Mouse (Mus musculus) spleen, embryonic (tissue): ENCODE measurements at regions not wholly inside any gene's neighbourhood (a gene's known extent, or its start where the extent isn't known, plus 50 kb on each side); places are given as distances from the start of the nearest gene placed in this dataset.
"Not testable (repeated sequence)": the region's sequence is repeated elsewhere in the genome, so short reads cannot be mapped to it uniquely, and the experiment has no call there.

Source experiments
- CTCF ChIA-PET: fragments of 350-600 bp; sonication (Branson Sonifier 250); formaldehyde crosslinking; loops from one replicate; lab custom pipeline; 2022; lab: Charles Lee

DNA sequence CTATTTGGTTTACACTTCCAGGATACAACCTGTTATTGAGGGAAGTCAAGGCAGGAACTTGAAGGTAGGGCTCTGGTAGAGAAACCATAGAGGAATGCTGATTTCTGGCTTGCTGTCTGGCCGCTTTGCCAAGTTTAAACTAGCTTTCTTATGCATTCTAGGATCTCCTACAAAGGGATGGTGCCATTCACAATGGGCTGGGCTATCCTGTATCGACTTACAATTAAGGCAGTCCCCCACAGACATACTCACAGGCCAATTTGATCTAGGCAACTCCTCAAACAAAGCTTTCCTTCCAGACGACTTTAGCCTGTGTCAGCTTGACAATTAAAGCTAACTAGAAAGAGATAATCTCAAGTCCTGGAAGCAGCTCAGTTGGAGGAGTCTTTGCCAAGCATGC lies 83.1 kb downstream of the Phlda1 start:
- CTCF ChIA-PET = no interaction called here

DNA sequence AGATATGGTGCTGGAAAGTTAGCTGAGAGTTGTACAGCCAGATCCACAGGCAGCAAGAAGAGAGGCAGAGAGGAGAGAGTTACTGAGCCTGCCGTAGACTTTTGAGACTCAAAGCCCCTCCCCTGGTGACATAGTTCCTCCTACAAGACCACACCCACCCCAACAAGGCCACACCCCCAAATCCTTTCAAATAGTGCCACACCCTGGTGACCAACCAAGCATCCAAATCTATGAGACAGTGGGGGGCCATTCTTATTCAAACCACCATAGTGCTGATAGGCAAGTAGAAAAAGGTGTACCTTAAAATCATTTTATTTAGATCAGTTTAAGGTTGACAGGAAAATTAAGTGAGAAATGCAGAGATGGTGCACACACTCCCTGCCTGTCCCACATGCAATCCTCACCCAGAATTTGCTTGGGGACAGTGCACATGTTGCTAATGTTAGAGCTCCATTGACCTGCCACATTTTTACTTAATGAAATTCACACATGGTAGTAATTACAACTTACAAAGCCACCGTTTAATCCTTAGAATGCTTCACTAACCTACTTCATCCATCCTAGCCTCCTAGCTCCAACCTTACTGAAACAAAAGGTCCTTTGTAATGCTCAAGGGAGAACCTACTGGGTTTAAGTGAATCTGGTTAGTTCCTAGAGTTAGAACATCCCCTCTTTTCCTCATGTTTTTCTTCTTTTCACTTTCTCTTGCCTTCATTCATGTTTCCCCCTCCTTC lies 86.5 kb downstream of the Phlda1 start:
- CTCF ChIA-PET = no interaction called here

- CTCF ChIA-PET = no interaction called here
Measured at GRCm38 (mm10) chr10:111593280-111593679, 87.2 kb downstream of the Phlda1 start.

GRCm38 (mm10) chr10:111594171-111594570 lies 88.1 kb downstream of the Phlda1 start:
- CTCF ChIA-PET = no interaction called here

GRCm38 (mm10) chr10:111594651-111595050 lies 88.6 kb downstream of the Phlda1 start:
- CTCF ChIA-PET = no interaction called here

DNA sequence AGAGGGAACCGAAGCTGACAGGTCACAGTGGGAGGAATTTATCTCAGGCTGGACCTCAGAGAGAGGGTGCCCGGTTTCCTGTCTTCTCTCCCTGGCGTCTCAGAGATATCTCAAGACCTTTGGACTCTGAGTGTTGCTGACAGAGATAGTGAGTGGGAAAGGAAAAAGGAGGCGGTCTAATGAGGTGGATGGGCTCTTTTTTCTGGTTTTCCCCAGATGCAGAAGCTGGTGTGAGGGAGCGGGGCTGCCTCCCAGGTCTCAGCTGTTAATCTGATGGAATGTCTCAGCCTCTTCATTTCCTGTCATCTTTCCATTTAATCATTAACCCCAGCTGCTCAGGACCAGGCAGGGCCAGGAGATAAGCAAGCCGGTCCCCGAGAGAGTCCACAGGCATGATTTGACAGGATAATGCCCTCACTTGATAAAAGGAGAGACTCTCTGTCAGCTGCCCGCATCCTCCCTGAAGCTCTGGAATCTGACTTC lies 89.5 kb downstream of the Phlda1 start:
- CTCF ChIA-PET = no interaction called here

DNA sequence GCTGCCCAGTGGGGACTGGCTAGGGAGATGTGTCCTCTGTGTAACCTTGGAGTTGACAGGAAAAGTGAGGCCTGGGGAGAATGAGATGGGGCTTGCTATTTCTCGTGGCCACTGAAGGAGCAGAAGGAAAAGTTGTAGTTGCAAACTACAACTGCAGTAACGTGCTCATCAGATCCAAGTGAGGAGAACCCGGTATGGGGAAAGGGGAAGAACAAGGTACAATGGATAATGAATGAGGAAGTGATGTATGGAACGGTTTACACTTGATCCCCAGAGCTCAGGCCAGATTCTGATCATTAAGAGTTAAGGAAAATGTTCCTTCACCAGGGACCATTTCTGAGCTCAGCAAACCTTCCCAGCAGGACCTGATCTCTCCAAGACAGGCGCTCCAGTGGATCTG lies 92.6 kb downstream of the Phlda1 start:
- CTCF ChIA-PET = no interaction called here

- CTCF ChIA-PET = no interaction called here
Measured at GRCm38 (mm10) chr10:111599297-111600250, 93.5 kb downstream of the Phlda1 start.

DNA sequence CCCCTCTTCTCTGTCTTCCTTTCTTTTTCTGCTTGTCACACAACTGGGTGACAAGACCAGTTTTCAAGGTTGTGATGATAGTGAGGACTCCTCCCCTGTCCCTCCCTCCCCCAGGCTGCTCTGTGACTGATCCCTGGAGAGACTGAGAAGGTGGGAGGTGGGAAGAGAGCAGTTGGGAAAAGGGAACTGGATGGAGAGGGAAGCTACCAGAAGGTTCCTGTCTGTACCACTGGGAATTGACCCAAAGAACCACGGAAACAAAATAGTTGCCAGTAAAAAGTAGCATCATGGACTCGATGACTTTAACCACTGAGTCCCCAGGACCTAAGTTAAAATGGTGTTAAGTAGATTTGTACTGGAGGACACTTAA lies 94.2 kb downstream of the Phlda1 start:
- CTCF ChIA-PET = no interaction called here

DNA sequence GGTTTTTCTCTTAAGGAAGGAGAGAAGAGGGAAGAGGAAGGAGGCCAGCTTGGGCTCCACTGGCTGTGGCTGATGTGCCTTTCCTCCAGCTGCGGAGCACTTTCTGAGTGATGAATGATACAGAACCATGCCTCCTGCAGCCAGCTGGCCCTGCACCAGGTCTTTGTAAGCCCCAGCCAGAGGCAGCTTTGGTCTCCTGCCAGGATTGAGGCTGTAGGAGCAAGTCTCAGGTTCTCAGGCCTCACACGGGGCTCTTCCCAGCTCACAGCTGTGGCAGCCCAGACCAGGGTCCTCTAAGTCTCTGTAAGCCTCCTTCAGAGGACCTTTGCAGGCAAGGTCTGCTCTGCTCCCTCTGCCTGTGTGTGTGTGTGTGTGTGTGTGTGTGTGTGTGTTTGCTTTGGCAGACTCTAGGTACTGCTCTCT lies 94.6 kb downstream of the Phlda1 start:
- CTCF ChIA-PET = no interaction called here

DNA sequence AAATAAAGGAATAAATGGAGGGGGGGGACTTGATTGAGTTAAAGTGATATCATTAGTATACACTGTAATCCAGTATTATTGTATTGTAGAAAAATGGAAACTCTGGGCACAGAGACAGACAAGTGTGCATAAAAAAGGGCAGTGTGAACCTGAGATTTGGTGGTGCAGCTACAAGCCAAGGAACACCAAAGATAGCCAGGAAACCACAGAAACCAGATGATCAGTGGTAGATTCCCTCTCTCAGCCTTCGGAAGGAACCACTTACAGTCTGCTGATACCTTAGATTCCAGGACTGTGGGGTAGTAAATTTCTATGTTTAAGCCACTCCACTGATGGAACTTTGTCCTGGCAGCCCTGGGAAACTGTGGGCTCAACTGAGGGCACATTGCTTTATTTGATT lies 97.1 kb downstream of the Phlda1 start:
- CTCF ChIA-PET = no interaction called here

- CTCF ChIA-PET = not testable (repeated sequence)
Measured at GRCm38 (mm10) chr10:111607381-111607780, 101.3 kb downstream of the Phlda1 start.

DNA sequence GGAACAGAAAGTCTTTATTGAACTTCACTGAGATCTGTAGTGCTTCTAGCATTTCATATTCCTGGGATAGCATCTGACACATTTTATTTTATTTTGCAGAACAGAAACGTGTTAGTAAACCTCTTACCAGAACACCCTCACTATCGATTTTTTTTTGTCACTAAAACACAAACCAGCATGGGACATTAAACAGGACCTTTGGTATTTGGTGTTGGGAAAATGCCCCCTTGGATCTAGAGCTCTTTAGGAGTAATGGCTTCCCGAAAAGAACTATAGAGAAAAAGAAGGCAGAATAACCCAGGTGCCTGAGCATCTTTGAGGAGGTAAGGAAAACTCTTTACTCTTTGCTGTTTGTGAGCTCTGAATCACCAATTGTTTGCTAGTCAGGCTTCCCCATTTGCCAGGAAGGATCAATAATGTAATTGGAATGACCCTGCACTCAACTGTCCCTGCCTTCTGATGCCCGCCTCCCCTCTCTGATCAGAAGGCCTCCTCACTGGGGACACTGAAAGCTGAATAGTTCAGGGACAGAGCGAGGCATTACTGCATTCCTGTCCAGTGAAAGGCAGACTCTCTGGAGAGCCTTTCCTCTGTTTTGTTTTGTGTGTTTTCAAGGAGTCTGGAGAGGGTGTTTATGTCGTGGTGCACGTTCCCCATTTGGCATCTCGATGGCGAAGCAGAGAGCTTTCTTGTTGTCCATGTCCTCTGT lies 102.5 kb downstream of the Phlda1 start:
- CTCF ChIA-PET = no interaction called here

DNA sequence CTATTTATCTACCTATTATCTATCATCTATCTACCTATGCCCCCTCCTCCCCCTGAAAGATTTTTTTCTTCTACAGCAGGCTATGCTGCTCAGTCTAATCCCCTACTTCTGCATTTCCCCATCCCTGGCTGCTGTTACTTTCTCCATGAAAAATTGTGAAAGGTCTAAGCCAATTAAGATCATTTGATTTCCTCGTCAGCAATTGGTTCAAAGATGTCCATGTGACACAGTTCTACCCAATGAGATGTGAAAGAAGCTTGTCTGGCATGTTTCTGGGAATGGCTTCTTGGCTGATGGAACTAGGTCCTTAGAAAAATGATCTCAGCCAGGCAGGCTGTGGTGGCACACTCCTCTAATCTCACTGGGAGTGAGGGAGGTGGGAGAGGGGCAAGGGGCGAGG lies 103.8 kb downstream of the Phlda1 start:
- CTCF ChIA-PET = no interaction called here

DNA sequence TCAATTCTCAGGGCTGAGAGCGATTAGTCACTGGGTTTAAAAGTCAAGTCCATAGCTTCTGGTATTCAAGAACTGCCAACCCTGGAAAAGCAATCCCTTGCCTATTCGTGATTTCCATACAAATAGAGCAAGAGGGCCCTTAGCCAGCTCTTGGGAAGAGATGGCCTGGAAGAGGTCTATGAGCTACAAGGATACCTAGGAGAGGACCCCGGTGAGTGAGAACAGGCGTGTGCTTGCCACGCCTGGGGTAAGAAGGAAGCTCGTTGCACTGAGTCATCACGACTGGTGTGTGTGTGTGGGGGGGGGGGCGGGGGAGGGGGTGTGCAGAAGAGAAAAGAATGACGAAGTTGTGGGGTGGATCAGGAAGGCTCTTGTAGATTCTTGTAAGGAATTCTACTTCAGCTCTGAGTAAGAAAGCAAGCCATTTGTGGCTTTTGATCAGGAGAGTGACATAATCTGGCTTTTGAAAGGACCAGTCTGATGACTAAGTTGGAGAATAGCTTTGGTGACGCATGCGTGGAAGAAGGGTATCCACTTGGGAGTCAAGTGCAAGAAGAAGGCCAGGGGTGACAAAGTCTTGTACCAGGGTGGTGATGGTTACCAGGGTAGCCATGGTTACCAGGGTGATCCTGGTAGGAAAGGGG lies 113.7 kb downstream of the Phlda1 start:
- CTCF ChIA-PET = interaction anchor here (0.6 kb wide), 1 partner anchor 354 kb away, joined by 3 read pairs; no protein-coding TSS in a partner anchor

DNA sequence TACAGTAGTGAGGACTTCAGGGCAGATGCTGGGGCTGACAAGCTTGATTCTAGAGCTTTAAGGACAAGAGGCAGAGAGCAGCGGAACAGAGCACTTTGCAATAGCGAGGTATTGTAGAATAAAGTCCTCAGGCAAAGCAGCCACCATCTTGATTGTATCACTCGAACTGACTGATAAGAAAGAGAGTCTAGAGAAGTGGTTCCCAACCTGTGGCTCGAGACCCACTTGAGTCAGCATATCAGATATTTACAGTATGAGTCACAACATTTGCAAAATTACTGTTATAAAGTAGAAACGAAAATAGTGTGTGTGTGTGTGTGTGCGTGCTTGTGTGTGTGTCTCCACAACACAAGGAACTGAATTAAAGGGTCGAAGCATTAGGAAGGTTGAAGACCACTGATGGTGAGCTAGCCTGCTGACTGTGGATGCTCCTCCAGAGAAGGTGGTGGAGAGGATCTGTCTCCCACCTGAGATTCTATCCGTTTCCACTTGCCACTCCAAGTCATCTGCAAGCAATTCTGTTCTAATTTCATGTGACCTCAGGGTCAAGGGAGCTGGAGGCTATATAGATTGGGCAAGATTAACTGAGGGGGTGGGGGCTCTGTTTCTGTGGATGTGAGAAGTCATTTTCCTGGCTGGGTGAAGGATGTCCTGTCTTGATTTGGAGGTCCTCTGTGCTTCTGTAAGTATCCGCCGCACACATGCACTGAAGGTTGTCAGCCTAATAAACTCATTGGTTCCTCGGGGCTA lies 115.0 kb downstream of the Phlda1 start:
- CTCF ChIA-PET = no interaction called here

GRCm38 (mm10) chr10:111622789-111623188 lies 116.7 kb downstream of the Phlda1 start:
- CTCF ChIA-PET = no interaction called here

DNA sequence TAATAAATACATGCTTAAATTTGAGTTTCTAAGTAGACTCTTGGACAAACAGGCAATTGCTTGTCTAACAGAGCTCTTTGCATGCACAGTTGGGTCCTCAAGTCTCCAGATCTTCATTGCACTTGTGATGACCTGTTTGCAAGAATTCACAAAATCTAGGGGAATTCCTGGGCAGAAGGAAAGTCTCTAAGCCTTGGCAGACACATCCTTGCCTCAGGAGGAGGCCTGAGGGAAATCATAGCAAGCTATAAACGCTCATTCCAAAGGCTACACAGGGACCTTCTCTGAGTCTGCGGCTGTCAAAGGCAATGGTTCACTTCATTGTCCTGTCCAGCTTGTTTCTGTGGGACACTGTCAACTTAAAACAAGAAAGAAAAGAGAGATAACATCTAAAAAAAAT lies 117.9 kb downstream of the Phlda1 start:
- CTCF ChIA-PET = interaction anchor here (0.7 kb wide), 1 partner anchor 361 kb away, joined by 10 read pairs; no protein-coding TSS in a partner anchor

DNA sequence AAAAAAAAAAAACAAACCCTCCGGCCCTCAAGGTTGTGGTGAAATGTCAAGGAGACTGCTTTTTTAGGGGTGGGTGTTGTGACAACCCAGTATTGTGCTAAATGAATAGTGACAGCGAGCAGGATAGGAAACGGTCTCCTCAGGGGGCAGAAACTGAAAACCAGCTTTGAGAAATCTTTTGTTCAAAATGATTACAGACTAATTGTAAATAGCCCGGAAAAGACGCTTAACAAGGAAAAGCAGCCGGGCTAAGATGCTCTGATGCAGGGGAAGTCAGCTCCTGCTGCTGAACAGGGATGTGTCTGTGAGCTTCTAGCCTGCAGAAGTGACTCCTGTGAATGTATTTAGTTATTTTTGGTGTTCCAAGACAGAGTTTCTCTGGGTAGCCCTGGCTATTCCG lies 118.5 kb downstream of the Phlda1 start:
- CTCF ChIA-PET = interaction anchor here (0.7 kb wide), 1 partner anchor 362 kb away, joined by 10 read pairs; no protein-coding TSS in a partner anchor

DNA sequence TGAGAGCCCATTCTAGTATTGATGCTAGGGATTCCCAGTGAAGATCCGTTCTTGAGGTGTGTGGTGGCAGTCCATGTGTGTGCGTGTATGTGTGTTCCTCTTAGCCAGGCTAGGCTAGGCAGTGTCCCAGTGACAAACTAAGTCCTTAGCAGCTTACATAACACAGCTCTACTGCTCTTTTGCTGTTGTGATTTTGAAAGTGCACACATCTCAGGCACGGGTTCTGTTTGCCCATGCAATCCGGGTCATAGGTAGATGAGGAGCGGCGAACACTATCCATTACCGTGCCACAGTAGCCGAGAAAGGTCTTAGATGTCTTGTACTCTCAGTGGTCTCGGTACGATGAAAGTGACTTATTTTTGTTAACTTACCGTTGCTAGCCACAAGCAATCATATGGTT lies 119.5 kb downstream of the Phlda1 start:
- CTCF ChIA-PET = interaction anchor here (0.6 kb wide), 1 partner anchor 10 kb away, joined by 14 read pairs; no protein-coding TSS in a partner anchor
